Mouse (Mus musculus) neutrophil, adult 83 days (primary cell): ENCODE measurements around the gene Sh2d1a. TPM values are rescaled to one million over a fixed set of nuclear protein-coding genes. Genes with fewer than 3 reads are reported as not detected.

ENCODE experiments used
- total RNA-seq, 2 experiments: library from RNA; stranded (reverse); gene quantifications; one replicate each; pipeline ENCODE4 v1.2.4; 2023

Sh2d1a gene
- not detected for total RNA-seq

GRCm38 (mm10) chrX:42502291-42503043 lies at the start of gene Sh2d1a:
Gene Sh2d1a (plus strand): TSS chrX:42502453.

GRCm38 (mm10) chrX:42489446-42489845 lies 12.8 kb upstream of the Sh2d1a start, which contains the start of gene Tex13c2:
Gene Tex13c2 (plus strand): TSS chrX:42489691.

Other genes starting within 250 kb of the Sh2d1a start
- gene Tex13c2, start 12.8 kb upstream of the Sh2d1a start, total RNA-seq = not detected